Mouse (Mus musculus) ES-Bruce4 (cell line): ENCODE data around the gene Tnfaip8l2.

Source experiments
- CTCF ChIP-seq: IDR thresholded peaks from one replicate; pipeline ENCODE4 v1.8.1; 2011; ENCODE audit warnings: low read depth, low read length
- POLR2A ChIP-seq: IDR thresholded peaks from one replicate; pipeline ENCODE4 v1.8.1; 2011; ENCODE audit warnings: low read length; ENCODE audit not compliant: insufficient read depth

DNA sequence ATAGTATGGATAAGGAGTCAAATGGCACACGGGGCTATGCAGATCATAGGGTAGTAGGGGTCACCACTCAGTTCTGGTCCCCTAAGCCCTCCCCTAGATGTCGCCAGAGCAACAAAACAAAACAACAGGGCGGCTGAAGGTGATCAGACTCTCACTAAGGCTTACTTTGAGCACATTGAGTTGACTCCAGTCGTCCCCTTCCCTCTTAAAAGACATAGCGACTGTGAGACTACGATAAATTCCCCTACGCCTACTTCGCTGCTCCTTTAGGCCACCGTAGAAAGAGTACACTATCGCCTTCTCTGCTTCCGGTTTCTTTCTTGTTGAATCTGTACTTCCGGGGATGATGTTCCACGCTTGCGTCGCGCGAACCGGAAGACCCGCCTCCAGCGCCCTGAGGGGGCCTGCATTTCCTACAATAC lies 8.5 kb downstream of the Tnfaip8l2 start, which contains the start of the genes Scnm1 and Lysmd1:
- TF ChIP-seq CTCF (peak; percentile 2), POLR2A (no peak)
